Mouse (Mus musculus) intestine, postnatal 0 days (tissue): ENCODE results near the gene Timm44. TPM values are rescaled to one million over a fixed set of nuclear protein-coding genes. Genes with fewer than 3 reads are reported as not detected.

Experiments
- ATAC-seq: fragments of 200-750 bp; cut with Nextera tagmentation; 2 replicates; pipeline ENCODE4 v1.8.0; 2017; ENCODE audit warnings: mild to moderate bottlenecking, moderate TSS enrichment, moderate library complexity
- H3K27ac ChIP-seq: fragments of 300-500 bp; sonication (generic); 2 replicates; pipeline ENCODE4 v1.5.1; 2014; ENCODE audit warnings: mild to moderate bottlenecking, low read depth, low read length, moderate library complexity
- H3K27me3 ChIP-seq: fragments of 300-500 bp; sonication (generic); replicated peaks from 2 replicates; pipeline ENCODE4 v1.6.1; 2014; ENCODE audit warnings: low read length, mixed read lengths; ENCODE audit not compliant: control insufficient read depth, insufficient read depth
- H3K36me3 ChIP-seq: fragments of 300-500 bp; sonication (generic); 2 replicates; pipeline ENCODE4 v1.6.1; 2014; ENCODE audit warnings: mild to moderate bottlenecking, moderate library complexity; ENCODE audit not compliant: control insufficient read depth, insufficient read depth
- H3K4me1 ChIP-seq: fragments of 300-500 bp; sonication (generic); replicated peaks from 2 replicates; pipeline ENCODE4 v1.6.1; 2014; ENCODE audit warnings: antibody characterized with exemption, low read length, mixed read lengths; ENCODE audit not compliant: control insufficient read depth, insufficient read depth
- H3K4me2 ChIP-seq: fragments of 300-500 bp; sonication (generic); replicated peaks from 2 replicates; pipeline ENCODE4 v1.6.1; 2014; ENCODE audit warnings: low read depth, mild to moderate bottlenecking, moderate library complexity
- H3K4me3 ChIP-seq: fragments of 300-500 bp; sonication (generic); 2 replicates; pipeline ENCODE4 v1.5.1; 2014; ENCODE audit warnings: low read depth, low read length
- H3K9ac ChIP-seq: fragments of 300-500 bp; sonication (generic); 2 replicates; pipeline ENCODE4 v1.6.1; 2014; ENCODE audit warnings: mild to moderate bottlenecking, low read depth, low read length
- H3K9me3 ChIP-seq: fragments of 300-500 bp; sonication (generic); 2 replicates; pipeline ENCODE4 v1.6.1; 2016; ENCODE audit warnings: mixed run types; ENCODE audit not compliant: control insufficient read depth
- CTCF ChIP-seq: sonication (generic); IDR thresholded peaks from 2 replicates; pipeline ENCODE4 v1.5.1; 2016; ENCODE audit warnings: low read depth, mild to moderate bottlenecking, control low read depth, antibody characterized with exemption, moderate library complexity
- WGBS: fragments of 180-500 bp; shearing (Covaris S2); extraction: QIAGEN DNeasy Blood & Tissue Kit; methylation state at CpG from one replicate; pipeline ENCODE4 v1.1.7; 2014; 5-methylcytosine and 5-hydroxymethylcytosine counted together
- polyA plus RNA-seq: library from polyadenylated mRNA; unstranded; fragments of >200 nt; fragmentation: Nextera tagmentation; extraction: Ambion mirVana; gene quantifications from 2 replicates; pipeline ENCODE4 v1.2.1, GENCODE M21; 2015

Gene Timm44
- polyA plus RNA-seq, 1 experiment from 2014 or later: 35.5 TPM

DNA sequence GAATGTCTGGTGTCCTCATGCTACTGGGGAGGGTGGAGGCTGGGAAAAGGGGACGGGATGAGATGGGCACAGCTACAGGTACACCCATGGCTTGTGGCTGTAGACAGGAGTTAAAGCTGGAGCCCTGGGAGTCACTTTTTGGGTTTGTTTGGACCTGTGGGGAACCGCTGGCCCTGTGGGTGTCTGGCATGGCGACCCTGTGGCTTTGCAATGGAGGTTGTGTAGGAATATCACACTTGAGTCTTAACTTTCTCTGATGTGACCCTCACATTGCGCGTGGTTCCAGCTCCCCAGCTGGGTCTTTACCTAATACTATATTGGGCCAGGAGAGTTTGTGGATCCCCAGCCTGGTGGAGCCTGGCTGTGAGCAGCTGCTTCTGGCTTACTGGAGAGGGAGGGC is 30.7 kb downstream of the Timm44 start:
- no peaks in the 10 kb centered on the region for H3K9me3 ChIP-seq
- no peak for TF ChIP-seq CTCF
- peaks cover 2% of the 10 kb centered on the region; the same call in 1 of the 2 replicates for H3K4me1 ChIP-seq
- no peak overlapping the region for H3K4me3 ChIP-seq
- no peak for ATAC-seq
- no peak overlapping the region for H3K4me2 ChIP-seq
- no peaks in the 10 kb centered on the region for H3K27me3 ChIP-seq
- H3K36me3 ChIP-seq: peaks cover 63% of the 10 kb centered on the region
- WGBS: 96% methylated on average over 5 of the region's 5 CpGs
- H3K27ac ChIP-seq: no peak overlapping the region
- H3K9ac ChIP-seq: no peak overlapping the region

DNA sequence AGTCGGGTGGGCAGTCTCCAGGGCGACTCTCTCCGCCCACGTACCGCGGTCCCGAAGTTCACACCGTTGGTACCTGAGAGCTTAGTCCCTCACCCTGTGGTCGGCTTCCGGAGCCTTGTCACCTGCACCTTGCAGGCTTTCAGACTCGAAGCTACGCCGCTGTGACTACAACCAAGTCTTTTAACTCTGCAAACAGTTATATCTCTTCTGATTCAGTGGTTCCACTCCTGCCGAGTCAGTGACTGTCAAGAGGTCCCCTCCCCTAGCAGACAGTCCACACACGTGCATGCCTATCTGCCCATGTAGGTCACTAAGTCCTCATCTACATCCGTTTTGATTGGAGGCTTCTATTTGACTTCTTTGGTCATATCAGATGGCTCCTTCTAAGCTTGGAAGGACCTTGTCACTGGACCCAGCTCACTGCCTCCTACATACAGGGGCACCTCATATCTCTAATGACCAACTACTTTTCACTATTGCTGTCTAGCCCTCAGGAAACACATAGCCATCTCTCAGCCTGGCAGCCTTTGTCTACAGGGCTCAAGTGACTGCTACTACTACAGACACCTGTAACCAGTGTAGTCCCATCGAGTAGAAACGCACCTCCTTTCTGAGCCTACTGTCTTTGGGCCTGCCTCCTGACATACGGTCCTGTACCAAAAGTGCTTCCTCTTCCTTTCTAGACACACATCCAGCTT is 36.4 kb downstream of the Timm44 start:
- Histone ChIP-seq H3K27ac (peak overlapping the region; percentile 87), H3K36me3 (peaks cover 23% of the 10 kb centered on the region), H3K9ac (peak overlapping the region; percentile 73), H3K4me3 (peak overlapping the region; percentile 79), H3K9me3 (no peaks in the 10 kb centered on the region), H3K27me3 (no peaks in the 10 kb centered on the region), H3K4me1 (peaks cover 10% of the 10 kb centered on the region; the same call in 1 of the 2 replicates), H3K4me2 (peak overlapping the region; percentile 75)
- no peak for TF ChIP-seq CTCF
- 9% methylated on average over 19 of the region's 19 CpGs for WGBS
- peak; percentile 26 for ATAC-seq

DNA sequence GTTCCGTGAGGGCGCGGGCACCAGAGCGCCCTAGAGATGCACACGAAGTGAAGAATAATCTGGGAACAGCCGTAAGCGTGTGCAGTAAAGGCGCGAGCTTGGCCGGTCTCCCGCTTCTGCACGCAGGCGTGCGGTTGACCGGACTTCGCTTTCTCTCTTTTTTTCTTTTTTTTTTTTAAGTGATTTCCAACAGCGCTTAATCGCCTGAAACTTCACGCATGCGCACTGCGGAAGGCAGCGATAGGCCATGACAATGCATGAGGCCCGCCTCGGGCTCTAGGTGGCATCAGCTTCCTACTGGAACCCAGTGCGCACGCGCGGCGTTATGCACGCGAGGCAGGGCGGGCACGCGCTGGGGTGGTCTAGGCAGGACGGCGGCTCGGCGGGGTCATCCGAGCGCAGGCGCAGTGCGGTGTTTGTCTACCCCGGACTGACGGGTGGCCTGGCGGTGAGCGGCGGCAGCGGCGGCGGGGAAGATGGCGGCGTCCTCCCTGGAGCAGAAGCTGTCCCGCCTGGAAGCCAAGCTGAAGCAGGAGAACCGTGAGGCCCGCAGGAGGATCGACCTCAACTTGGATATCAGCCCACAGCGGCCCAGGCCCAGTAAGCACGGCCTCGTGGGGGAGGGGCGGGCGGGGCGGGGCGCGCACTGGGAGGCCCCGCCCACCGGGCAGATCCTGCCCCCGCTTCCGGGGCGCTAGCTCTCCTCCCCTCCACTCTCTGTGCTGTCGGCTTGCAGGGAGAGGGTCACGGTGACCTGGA is 37.1 kb downstream of the Timm44 start, which contains the start of the genes Map2k7 and Gm49320:
Map2k7 (plus strand) TSS at position 307 of the 759 bp plus-strand sequence.
Gm49320 (plus strand) TSS at position 432 of the 759 bp plus-strand sequence.
- peaks cover 10% of the 10 kb centered on the region; the same call in 1 of the 2 replicates for H3K4me1 ChIP-seq
- ATAC-seq: peak; percentile 95
- H3K27me3 ChIP-seq: no peaks in the 10 kb centered on the region
- peaks cover 16% of the 10 kb centered on the region for H3K36me3 ChIP-seq
- H3K9ac ChIP-seq: peak within 1 kb of the TSS; percentile 73
- under 1% methylated on average over 65 of the region's 71 CpGs for whole genome bisulfite sequencing
- no peaks in the 10 kb centered on the region for H3K9me3 ChIP-seq
- H3K27ac ChIP-seq: peak within 1 kb of the TSS; percentile 87
- H3K4me2 ChIP-seq: peak within 1 kb of the TSS; percentile 75
- H3K4me3 ChIP-seq: peak within 1 kb of the TSS; percentile 79
- peak; percentile 73 for TF ChIP-seq CTCF

DNA sequence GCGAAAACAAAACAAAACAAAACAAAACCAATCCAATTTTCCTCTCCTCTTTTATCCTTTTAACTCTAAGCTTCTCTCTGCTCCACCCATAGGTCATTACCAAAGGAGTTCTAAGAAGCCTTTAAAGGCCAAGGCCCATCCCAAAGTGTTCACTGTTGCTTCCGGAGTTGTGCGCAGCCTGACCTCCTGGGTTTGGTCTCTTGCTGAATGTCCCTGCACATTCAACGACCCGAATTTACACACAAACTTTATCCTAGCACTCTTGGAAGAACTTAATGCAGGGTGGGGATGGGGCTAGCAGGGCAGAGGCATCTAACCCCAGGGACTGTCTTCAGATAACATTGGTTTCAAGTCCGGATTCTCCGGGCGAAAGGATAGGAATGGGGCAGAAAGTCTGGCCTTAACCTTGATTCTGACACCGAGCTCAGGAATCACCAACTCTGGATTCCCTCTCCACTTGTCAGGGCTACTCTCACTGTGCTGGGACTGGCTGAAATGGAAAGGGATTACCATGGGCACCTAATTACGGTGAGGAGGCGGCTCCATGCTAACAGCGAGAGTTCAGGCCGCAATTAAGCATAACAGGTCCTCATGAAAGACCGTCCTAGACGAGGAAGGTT is 37.8 kb downstream of the Timm44 start:
- Histone ChIP-seq H3K4me2 (peak overlapping the region; percentile 75), H3K27ac (peak overlapping the region; percentile 87), H3K36me3 (peaks cover 9% of the 10 kb centered on the region), H3K27me3 (no peaks in the 10 kb centered on the region), H3K9me3 (no peaks in the 10 kb centered on the region), H3K4me3 (peak overlapping the region; percentile 79), H3K9ac (peak overlapping the region; percentile 73), H3K4me1 (peaks cover 10% of the 10 kb centered on the region; the same call in 1 of the 2 replicates)
- ATAC-seq: no peak; the same call in 1 of the 2 replicates
- no peak for TF ChIP-seq CTCF
- WGBS: 14% methylated on average over 15 of the region's 15 CpGs

DNA sequence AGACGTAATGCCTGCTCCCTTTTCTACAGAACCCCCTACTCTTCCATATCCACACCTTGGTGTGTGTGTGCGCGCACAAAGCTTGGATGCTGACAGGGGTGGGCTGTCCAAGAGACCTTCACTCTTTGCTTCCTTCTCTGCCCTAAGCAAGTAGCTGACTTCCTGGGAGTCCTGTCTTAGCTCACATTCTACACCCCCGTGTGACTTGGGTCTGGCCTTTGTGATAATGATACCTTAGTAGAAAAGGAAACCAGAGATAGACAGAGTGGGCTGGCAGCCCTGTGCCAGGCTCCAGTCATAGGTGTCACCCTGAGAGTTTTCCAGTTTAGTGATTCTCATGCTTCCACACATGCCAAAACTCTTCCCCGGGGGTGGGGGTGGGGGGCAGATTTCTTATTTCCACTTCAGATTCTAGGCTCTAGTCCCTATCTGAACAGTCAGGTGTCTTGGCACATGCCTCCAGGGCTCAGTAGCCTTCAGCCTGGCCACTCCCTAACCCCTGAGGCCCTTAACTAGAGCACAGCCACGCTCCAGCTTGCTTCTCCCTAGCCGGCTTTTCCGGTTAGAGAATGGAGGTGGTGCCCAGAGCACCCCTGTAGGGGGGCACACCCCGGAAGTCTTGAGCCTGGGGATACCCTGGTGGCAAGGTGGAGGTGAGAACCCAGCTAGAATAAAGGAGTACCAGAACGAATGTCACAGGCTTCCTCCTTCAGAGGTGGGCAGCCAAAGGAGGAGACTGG is 44.9 kb downstream of the Timm44 start:
- WGBS: 39% methylated on average over 10 of the region's 10 CpGs
- no peaks in the 10 kb centered on the region; the same call in 1 of the 2 replicates for H3K4me1 ChIP-seq
- no peaks in the 10 kb centered on the region for H3K9me3 ChIP-seq
- H3K4me2 ChIP-seq: no peak overlapping the region
- no peaks in the 10 kb centered on the region for H3K36me3 ChIP-seq
- ATAC-seq: peak; percentile 80
- H3K27me3 ChIP-seq: no peaks in the 10 kb centered on the region
- H3K4me3 ChIP-seq: no peak overlapping the region
- H3K9ac ChIP-seq: no peak overlapping the region
- no peak for TF ChIP-seq CTCF
- H3K27ac ChIP-seq: peak overlapping the region; percentile 47; the same call in 1 of the 2 replicates
